Mouse (Mus musculus): ENCODE measurements around the gene Sf3a2.
A peak's percentile ranks its signal among the peaks of the same experiment; 100 is the strongest.
"Not testable (repeated sequence)": the region's sequence is repeated elsewhere in the genome, so short reads cannot be mapped to it uniquely, and the experiment has no call there.

Gene Sf3a2

GRCm38 (mm10) chr10:80805322-80805721 is 7.3 kb downstream of the Sf3a2 start:
- no peak for DNase-seq

GRCm38 (mm10) chr10:80805925-80806324 is 7.9 kb downstream of the Sf3a2 start:
- DNase-seq, result peak; percentile 88

- DNase-seq, result no peak
Observed at GRCm38 (mm10) chr10:80806341-80807056, 8.5 kb downstream of the Sf3a2 start.

GRCm38 (mm10) chr10:80807057-80807627 is 9.1 kb downstream of the Sf3a2 start:
- peak; percentile 82 for DNase-seq

- no peak for DNase-seq
Observed at GRCm38 (mm10) chr10:80808099-80808984, 10.3 kb downstream of the Sf3a2 start.

GRCm38 (mm10) chr10:80808985-80809632 is 11.1 kb downstream of the Sf3a2 start:
- DNase-seq, result peak; percentile 33

GRCm38 (mm10) chr10:80810084-80810483 is 12.1 kb downstream of the Sf3a2 start:
- DNase-seq, result peak; percentile 20

GRCm38 (mm10) chr10:80812391-80813041 is 14.5 kb downstream of the Sf3a2 start:
- DNase-seq, result no peak

- no peak for DNase-seq
Observed at GRCm38 (mm10) chr10:80813366-80813765, 15.4 kb downstream of the Sf3a2 start, which contains the start of gene Jsrp1. TSS of gene Jsrp1 (minus strand) at chr10:80813498.

- no peak for DNase-seq
Observed at GRCm38 (mm10) chr10:80814800-80815199, 16.8 kb downstream of the Sf3a2 start.

- DNase-seq, result not testable (repeated sequence)
Observed at GRCm38 (mm10) chr10:80816303-80816702, 18.3 kb downstream of the Sf3a2 start.

GRCm38 (mm10) chr10:80817164-80817563 is 19.2 kb downstream of the Sf3a2 start:
- DNase-seq, result no peak

- not testable (repeated sequence) for DNase-seq
Observed at GRCm38 (mm10) chr10:80817955-80818354, 20.0 kb downstream of the Sf3a2 start.

GRCm38 (mm10) chr10:80818599-80819281 is 20.7 kb downstream of the Sf3a2 start:
- no peak for DNase-seq

- peak; percentile 62 for DNase-seq
Observed at GRCm38 (mm10) chr10:80819406-80819805, 21.4 kb downstream of the Sf3a2 start.

GRCm38 (mm10) chr10:80821991-80822390 is 24.0 kb downstream of the Sf3a2 start:
- DNase-seq, result peak; percentile 51

- DNase-seq, result no peak
Observed at GRCm38 (mm10) chr10:80822528-80822927, 24.5 kb downstream of the Sf3a2 start.

GRCm38 (mm10) chr10:80823316-80823715 is 25.3 kb downstream of the Sf3a2 start:
- DNase-seq, result no peak

- DNase-seq, result no peak
Observed at GRCm38 (mm10) chr10:80823847-80824643, 26.0 kb downstream of the Sf3a2 start.

- no peak for DNase-seq
Observed at GRCm38 (mm10) chr10:80824827-80825226, 26.8 kb downstream of the Sf3a2 start.
